Mouse (Mus musculus) myocyte (in vitro differentiated cells): Measurements from ENCODE around the gene Vsx2. TPM values are rescaled to one million over a fixed set of nuclear protein-coding genes. Genes with fewer than 3 reads are reported as not detected.

Experiments used
- H3K27me3 ChIP-seq: one replicate; pipeline ENCODE4 v1.6.1; 2011; ENCODE audit not compliant: control insufficient read depth, insufficient read depth, insufficient read length
- H3K36me3 ChIP-seq: one replicate; pipeline ENCODE4 v1.6.1; 2011; ENCODE audit not compliant: control insufficient read depth, insufficient read depth
- H3K4me2 ChIP-seq: one replicate; pipeline ENCODE4 v1.6.1; 2011; ENCODE audit warnings: low read depth, control low read depth
- H3K4me3 ChIP-seq: one replicate; pipeline ENCODE4 v1.5.1; 2011; ENCODE audit warnings: mild to moderate bottlenecking, control low read depth, moderate library complexity
- H3K79me2 ChIP-seq: one replicate; pipeline ENCODE4 v1.6.1; 2011; ENCODE audit not compliant: control insufficient read depth, insufficient read depth
- H3ac ChIP-seq: one replicate; pipeline ENCODE4 v1.6.1; 2011; ENCODE audit not compliant: control insufficient read depth, insufficient read length
- CEBPB ChIP-seq: IDR thresholded peaks from 2 replicates; pipeline ENCODE4 v1.6.1; 2011; ENCODE audit warnings: mild to moderate bottlenecking, moderate library complexity; ENCODE audit not compliant: poor library complexity, insufficient read depth, severe bottlenecking
- E2F4 ChIP-seq: IDR thresholded peaks from one replicate; pipeline ENCODE4 v1.6.1; 2011; ENCODE audit warnings: mild to moderate bottlenecking, control low read depth, moderate library complexity; ENCODE audit not compliant: insufficient read depth
- MAX ChIP-seq: IDR thresholded peaks from one replicate; pipeline ENCODE4 v1.6.1; 2011; ENCODE audit warnings: low read depth, mild to moderate bottlenecking, control low read depth
- MYOD1 ChIP-seq, 3 experiments: IDR thresholded peaks; one replicate each; pipeline ENCODE4 v1.6.1; 2011; ENCODE audit warnings: control low read depth in 2 of 3, low read depth in 2 of 3, mild to moderate bottlenecking in 2 of 3, moderate library complexity in 1 of 3; ENCODE audit not compliant: insufficient read length in 2 of 3, control insufficient read depth in 1 of 3
- MYOG ChIP-seq, 3 experiments: IDR thresholded peaks; one replicate each; pipeline ENCODE4 v1.6.1; 2011; ENCODE audit warnings: control low read depth in 2 of 3, low read depth in 2 of 3, mild to moderate bottlenecking in 2 of 3; ENCODE audit not compliant: insufficient read length in 2 of 3, control insufficient read depth in 1 of 3, insufficient read depth in 1 of 3
- POLR2A ChIP-seq: IDR thresholded peaks from one replicate; pipeline ENCODE4 v1.6.1; 2011; ENCODE audit warnings: low read depth, mild to moderate bottlenecking, control low read depth, moderate library complexity; ENCODE audit not compliant: insufficient read length
- POLR2AphosphoS2 ChIP-seq: IDR thresholded peaks from one replicate; pipeline ENCODE4 v1.6.1; 2011; ENCODE audit warnings: low read depth, control low read depth; ENCODE audit not compliant: insufficient read length
- REST ChIP-seq: IDR thresholded peaks from one replicate; pipeline ENCODE4 v1.6.1; 2011; ENCODE audit warnings: mild to moderate bottlenecking, control low read depth, moderate library complexity; ENCODE audit not compliant: insufficient read depth, insufficient read length
- SRF ChIP-seq: IDR thresholded peaks from one replicate; pipeline ENCODE4 v1.6.1; 2011; ENCODE audit warnings: low read depth; ENCODE audit not compliant: control insufficient read depth, insufficient read length
- TCF12 ChIP-seq: IDR thresholded peaks from one replicate; pipeline ENCODE4 v1.6.1; 2011; ENCODE audit warnings: mild to moderate bottlenecking, control low read depth; ENCODE audit not compliant: poor library complexity, insufficient read depth, severe bottlenecking
- TCF3 ChIP-seq: IDR thresholded peaks from one replicate; pipeline ENCODE4 v1.6.1; 2011; ENCODE audit warnings: low read depth, control low read depth; ENCODE audit not compliant: insufficient read length
- USF1 ChIP-seq: IDR thresholded peaks from one replicate; pipeline ENCODE4 v1.6.1; 2011; ENCODE audit warnings: low read depth, mild to moderate bottlenecking, control low read depth, moderate library complexity
- polyA plus RNA-seq: library from polyadenylated mRNA; unstranded; fragments of >200 nt; fragmentation: generic; extraction: Trizol; gene quantifications from one replicate; pipeline ENCODE4 v1.2.1, GENCODE M21; 2012; ENCODE audit warnings: missing spikeins

Vsx2 gene
- polyA plus RNA-seq, 1 experiment: not detected

- Histone ChIP-seq H3K79me2 (no peaks in the 10 kb centered on the region), H3K27me3 (no peaks in the 10 kb centered on the region), H3K36me3 (no peaks in the 10 kb centered on the region), H3K4me3 (no peak overlapping the region), H3ac (no peak overlapping the region), H3K4me2 (no peak overlapping the region)
- no peak for TF ChIP-seq POLR2AphosphoS2
- TF ChIP-seq MAX: no peak
- no peak for TF ChIP-seq MYOD1 (IDR thresholded peaks at IDR 0.05; ENCODE audit: control insufficient read depth in 1 of 3, insufficient read length in 2 of 3, low read depth in 2 of 3)
- TF ChIP-seq TCF3: no peak
- TF ChIP-seq TCF12: no peak
- TF ChIP-seq SRF: no peak
- no peak for TF ChIP-seq USF1
- TF ChIP-seq MYOG (IDR thresholded peaks at IDR 0.05; ENCODE audit: control insufficient read depth in 1 of 3, insufficient read depth in 1 of 3, insufficient read length in 2 of 3, low read depth in 2 of 3): no peak
- no peak for TF ChIP-seq E2F4
- TF ChIP-seq CEBPB: no peak
- no peak for TF ChIP-seq POLR2A
- TF ChIP-seq REST: no peak
Measured at GRCm38 (mm10) chr12:84546028-84546427, 23.5 kb upstream of the Vsx2 start.

- H3K79me2 ChIP-seq: no peaks in the 10 kb centered on the region
- H3K27me3 ChIP-seq: peaks cover 5% of the 10 kb centered on the region
- H3K4me2 ChIP-seq: no peak overlapping the region
- H3K4me3 ChIP-seq: no peak overlapping the region
- H3ac ChIP-seq: no peak overlapping the region
- no peaks in the 10 kb centered on the region for H3K36me3 ChIP-seq
- TF ChIP-seq CEBPB (no peak), MYOD1 (IDR thresholded peaks at IDR 0.05; ENCODE audit: control insufficient read depth in 1 of 3, insufficient read length in 2 of 3, low read depth in 2 of 3) (peak in 1 of 3 experiments; percentile 19)
Measured at GRCm38 (mm10) chr12:84546577-84547085, 22.9 kb upstream of the Vsx2 start.

DNA sequence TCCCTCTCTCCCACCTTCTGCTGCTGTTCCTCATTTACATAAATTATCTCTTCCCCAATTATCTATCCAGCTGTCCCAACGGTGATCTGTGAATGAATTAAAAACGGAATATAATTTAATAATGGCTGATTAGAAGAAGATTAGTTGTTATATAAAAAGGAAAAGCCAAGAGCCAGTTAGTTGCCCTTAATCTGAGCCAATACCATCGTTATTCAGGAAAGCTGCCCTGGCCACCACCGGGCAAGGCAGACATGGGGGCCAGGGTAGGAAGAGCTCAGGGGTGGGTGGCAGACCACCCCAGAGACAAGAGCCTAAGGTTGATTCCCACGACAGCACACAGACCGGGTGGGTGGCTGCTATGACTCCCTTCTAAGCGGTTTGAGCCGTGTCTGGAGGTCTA, 21.3 kb upstream of the Vsx2 start:
- Histone ChIP-seq H3K36me3 (no peaks in the 10 kb centered on the region), H3K4me3 (no peak overlapping the region)
- TF ChIP-seq REST (no peak), MYOD1 (IDR thresholded peaks at IDR 0.05; ENCODE audit: control insufficient read depth in 1 of 3, insufficient read length in 2 of 3, low read depth in 2 of 3) (no peak), MAX (no peak), POLR2AphosphoS2 (no peak), TCF12 (no peak), POLR2A (no peak), TCF3 (no peak), E2F4 (no peak), SRF (no peak), CEBPB (no peak), MYOG (IDR thresholded peaks at IDR 0.05; ENCODE audit: control insufficient read depth in 1 of 3, insufficient read depth in 1 of 3, insufficient read length in 2 of 3, low read depth in 2 of 3) (no peak), USF1 (no peak)

DNA sequence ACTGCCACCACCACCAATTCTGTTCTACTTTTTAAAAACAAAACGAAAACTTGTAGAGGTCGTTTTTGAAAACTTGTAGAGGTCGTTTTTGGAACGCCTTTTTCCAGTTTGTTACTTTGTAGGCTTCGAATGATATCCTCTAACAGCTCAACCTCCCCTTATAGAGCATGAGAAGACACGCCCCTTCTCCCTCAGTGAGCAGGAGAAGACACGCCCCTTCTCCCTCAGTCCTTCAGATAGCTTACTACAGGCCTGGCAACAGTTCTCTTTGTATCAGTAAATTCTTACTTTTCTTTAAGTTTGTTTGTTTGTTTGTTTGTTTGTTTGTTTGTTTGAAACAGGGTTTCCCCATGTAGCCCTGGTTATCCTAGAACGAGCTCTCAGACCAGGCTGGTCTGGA, 14.3 kb upstream of the Vsx2 start:
- Histone ChIP-seq H3ac (no peak overlapping the region), H3K4me3 (no peak overlapping the region), H3K36me3 (no peaks in the 10 kb centered on the region), H3K79me2 (no peaks in the 10 kb centered on the region), H3K27me3 (peaks cover 34% of the 10 kb centered on the region), H3K4me2 (no peak overlapping the region)
- no peak for TF ChIP-seq USF1
- TF ChIP-seq E2F4: no peak
- no peak for TF ChIP-seq REST
- TF ChIP-seq CEBPB: no peak
- no peak for TF ChIP-seq TCF3
- no peak for TF ChIP-seq MYOD1 (IDR thresholded peaks at IDR 0.05; ENCODE audit: control insufficient read depth in 1 of 3, insufficient read length in 2 of 3, low read depth in 2 of 3)
- no peak for TF ChIP-seq MYOG (IDR thresholded peaks at IDR 0.05; ENCODE audit: control insufficient read depth in 1 of 3, insufficient read depth in 1 of 3, insufficient read length in 2 of 3, low read depth in 2 of 3)
- TF ChIP-seq MAX: no peak
- no peak for TF ChIP-seq TCF12
- no peak for TF ChIP-seq POLR2AphosphoS2
- TF ChIP-seq POLR2A: no peak
- TF ChIP-seq SRF: no peak

More for the DNA sequence above, 21.3 kb upstream of the Vsx2 start:
- H3ac ChIP-seq: no peak overlapping the region
- no peak overlapping the region for H3K4me2 ChIP-seq
- H3K79me2 ChIP-seq: no peaks in the 10 kb centered on the region
- peaks cover 17% of the 10 kb centered on the region for H3K27me3 ChIP-seq

GRCm38 (mm10) chr12:84562558-84562957, 7.0 kb upstream of the Vsx2 start:
- no peak overlapping the region for H3ac ChIP-seq
- H3K4me3 ChIP-seq: no peak overlapping the region
- H3K36me3 ChIP-seq: no peaks in the 10 kb centered on the region
- H3K27me3 ChIP-seq: peaks cover 52% of the 10 kb centered on the region
- H3K79me2 ChIP-seq: no peaks in the 10 kb centered on the region
- no peak overlapping the region for H3K4me2 ChIP-seq
- TF ChIP-seq E2F4 (no peak), MYOD1 (IDR thresholded peaks at IDR 0.05; ENCODE audit: control insufficient read depth in 1 of 3, insufficient read length in 2 of 3, low read depth in 2 of 3) (no peak), USF1 (no peak), POLR2A (no peak), SRF (no peak), REST (no peak), TCF3 (no peak), MYOG (IDR thresholded peaks at IDR 0.05; ENCODE audit: control insufficient read depth in 1 of 3, insufficient read depth in 1 of 3, insufficient read length in 2 of 3, low read depth in 2 of 3) (no peak), MAX (no peak), TCF12 (no peak), CEBPB (no peak), POLR2AphosphoS2 (no peak)
